Mouse (Mus musculus) bone marrow, adult 2 months (tissue): ENCODE measurements around the gene Rnase2b.

Experiments used
- CTCF ChIP-seq: fragments of 200-500 bp; IDR thresholded peaks from 2 replicates; pipeline ENCODE4 v1.5.1; 2011; ENCODE audit warnings: low read length, control low read depth; ENCODE audit not compliant: control insufficient read depth, insufficient read depth
- POLR2A ChIP-seq: fragments of 200-500 bp; IDR thresholded peaks from 2 replicates; pipeline ENCODE4 v1.6.1; 2011; ENCODE audit warnings: low read depth, mild to moderate bottlenecking, control low read depth, low read length, borderline replicate concordance; ENCODE audit not compliant: control insufficient read depth

DNA sequence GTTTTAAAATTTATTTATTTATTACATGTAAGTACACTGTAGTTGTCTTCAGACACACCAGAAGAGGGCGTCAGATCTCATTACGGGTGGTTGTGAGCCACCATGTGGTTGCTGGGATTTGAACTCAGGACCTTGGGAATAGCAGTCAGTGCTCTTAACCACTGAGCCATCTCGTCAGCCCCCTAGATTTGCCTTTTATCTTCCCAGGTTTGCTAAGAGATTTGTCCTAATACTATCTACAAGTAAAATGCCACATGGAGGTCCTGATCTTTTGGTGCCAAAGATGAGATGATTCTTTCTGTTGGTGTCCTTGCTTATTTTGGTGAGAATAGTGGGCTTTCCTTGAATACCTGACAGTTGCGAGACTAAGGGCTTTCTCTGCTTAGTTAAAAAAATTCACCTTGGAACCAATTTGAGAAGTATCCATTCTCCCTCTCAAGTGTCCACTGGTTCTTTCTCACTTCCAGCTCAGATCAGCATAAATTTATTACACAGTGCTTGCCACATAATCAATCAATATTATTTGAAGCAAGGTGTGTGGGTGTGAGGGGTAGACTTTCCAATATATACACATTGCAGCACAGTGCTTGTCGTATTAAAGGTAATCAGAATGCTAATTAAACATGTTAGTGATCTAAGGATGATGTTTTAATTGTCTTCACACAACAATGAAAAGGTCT lies 5.9 kb upstream of the Rnase2b start:
- TF ChIP-seq CTCF, result no peak
- no peak for TF ChIP-seq POLR2A
